Mouse (Mus musculus) spleen, adult 2 months (tissue): Measurements from ENCODE around the gene Afap1.

ENCODE experiments used
- CTCF ChIP-seq: fragments of 200-500 bp; IDR thresholded peaks from 2 replicates; pipeline ENCODE4 v1.5.1; 2011; ENCODE audit warnings: mild to moderate bottlenecking, inconsistent platforms; ENCODE audit not compliant: insufficient read depth, insufficient read length, insufficient replicate concordance; ENCODE audit errors: extremely low read depth
- POLR2A ChIP-seq: fragments of 200-500 bp; IDR thresholded peaks from 2 replicates; pipeline ENCODE4 v1.6.1; 2011; ENCODE audit warnings: low read depth, low read length, inconsistent platforms

DNA sequence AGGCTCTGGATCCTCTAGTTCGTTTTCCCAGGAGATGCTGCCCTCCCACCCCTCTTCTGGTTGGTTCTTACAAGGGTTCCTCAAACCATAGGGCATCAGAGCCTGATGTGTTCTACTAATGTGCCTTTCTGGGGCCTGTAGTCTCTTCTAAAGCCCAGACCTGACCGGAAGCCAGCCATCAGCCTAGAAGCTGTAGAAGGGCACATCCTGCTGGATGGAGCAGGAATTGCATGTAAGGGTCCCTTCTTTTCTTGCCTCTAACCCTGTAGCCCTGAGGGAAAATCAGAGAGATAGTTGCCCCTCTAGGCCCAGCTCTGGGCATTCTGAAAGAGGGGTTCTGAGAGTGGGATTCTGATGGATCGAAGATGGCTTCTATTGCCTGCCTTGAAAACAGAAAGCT is 125.2 kb downstream of the Afap1 start:
- TF ChIP-seq POLR2A = no peak
- TF ChIP-seq CTCF = no peak
